Mouse (Mus musculus) induced T-regulatory cell, adult 2 months (primary cell): ENCODE measurements around the gene Runx3.
"Not testable (repeated sequence)": the region's sequence is repeated elsewhere in the genome, so short reads cannot be mapped to it uniquely, and the experiment has no call there.

Source experiments
- DNase-seq: peaks from one replicate; pipeline ENCODE4 v3.0.0-alpha.2; 2012; ENCODE audit warnings: low read depth

Gene Runx3

DNA sequence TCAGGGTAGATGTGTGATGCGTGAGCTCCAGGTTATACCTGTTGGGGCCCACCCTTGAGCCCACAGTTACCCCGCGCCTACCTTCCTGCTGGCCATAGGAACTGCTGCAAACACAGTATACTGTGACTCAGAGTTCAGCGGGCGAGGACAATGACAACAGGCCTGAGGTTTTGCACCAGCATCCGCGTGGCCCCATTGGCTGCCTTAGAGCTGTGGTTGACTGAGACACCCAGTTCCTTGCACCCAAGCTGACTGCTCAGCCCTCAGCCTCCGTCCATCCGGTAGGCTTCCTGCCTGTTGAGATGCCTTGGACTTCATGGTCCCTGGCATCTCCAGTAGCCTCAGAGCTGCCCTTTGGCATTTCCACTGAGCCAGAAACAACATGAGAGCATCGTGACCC is 48.6 kb downstream of the Runx3 start:
- peak; percentile 45 for DNase-seq

DNA sequence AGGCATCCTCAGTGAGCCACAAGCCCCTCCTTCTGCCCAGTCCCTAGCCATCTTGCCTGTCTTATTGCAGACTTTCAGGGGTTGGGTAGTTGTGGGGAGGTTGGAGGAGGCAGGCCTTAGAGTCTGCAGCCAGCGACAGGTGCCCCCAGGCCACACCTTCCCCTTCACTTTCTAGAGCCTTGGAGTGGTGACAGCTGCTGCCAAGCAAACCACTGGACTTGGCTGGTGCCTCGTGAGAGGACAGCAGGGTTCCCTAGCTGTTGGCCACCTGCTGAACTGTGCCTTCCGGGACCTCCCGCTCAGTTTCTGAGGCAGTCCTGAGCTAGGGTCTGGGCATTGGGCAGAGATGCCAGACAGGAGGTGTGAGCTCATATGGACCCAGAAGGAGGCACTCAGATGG is 49.0 kb downstream of the Runx3 start:
- no peak for DNase-seq

DNA sequence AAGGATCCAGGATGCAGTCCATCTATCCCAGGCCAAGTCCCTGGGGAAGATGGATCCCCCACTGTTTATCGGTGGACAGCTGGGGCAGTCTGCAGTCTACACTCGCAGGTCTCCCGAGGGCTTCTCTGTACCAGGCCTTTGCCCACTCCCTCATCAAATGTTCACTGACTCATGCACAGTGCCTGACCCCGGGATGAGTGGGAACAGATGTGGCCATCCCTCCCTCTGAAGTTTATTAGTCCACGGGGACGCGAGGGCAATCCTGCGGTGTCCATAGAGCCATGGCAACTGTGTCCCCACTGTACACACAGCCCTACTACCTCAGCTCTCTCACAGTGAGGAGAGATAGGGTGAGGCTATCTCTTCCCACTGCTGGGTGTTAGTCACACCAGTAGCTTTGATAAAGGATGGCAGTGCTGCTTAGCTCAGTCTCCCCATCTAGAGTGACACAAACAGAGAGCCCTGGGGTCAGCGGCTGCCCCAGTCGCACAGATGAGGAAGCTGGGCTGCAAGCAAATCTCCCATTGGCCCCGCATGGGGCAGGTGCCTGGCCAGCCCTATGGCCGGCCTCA is 50.9 kb downstream of the Runx3 start:
- no peak for DNase-seq

DNA sequence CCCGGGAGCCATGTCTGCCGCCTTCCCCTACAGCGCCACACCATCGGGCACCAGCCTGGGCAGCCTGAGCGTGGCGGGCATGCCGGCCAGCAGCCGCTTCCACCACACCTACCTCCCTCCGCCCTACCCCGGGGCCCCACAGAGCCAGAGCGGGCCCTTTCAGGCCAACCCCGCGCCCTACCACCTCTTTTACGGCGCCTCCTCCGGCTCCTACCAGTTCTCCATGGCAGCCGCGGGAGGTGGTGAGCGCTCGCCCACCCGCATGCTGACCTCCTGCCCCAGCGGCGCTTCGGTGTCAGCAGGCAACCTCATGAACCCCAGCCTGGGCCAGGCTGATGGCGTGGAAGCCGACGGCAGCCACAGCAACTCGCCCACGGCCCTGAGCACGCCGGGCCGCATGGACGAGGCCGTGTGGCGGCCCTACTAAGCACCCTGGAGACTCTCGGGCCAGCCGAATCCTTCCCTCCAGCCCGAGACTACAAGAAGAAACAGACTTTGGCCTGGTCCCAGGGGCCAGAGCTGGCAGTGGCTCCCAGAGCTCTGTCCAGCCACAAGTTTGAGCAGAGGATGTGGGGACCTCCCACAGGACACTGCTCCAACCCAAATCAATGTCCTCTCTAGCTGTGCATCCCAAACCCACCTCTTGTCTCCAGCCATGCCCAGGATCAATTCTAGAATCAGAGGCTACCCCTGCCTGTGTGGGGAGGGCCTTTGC is 55.1 kb downstream of the Runx3 start:
- no peak for DNase-seq

DNA sequence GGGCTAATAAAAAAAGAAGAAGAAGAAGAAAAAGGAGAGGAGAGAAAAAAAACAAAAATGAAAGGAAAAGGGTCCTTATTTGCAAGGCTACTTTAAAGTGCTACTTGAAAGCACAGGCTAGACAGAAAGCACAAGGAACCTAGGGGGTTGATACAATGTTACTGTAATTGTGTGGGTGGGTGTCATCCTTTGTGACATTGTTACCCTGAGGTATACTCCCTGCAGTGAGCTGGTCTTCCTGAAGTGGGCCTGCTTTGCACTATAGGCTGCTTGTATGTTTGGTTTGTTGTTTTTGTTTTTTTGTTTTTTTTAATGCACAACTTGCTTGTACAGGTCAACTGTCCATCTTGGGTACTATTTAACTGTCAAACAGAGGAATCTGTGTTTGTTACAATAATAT is 57.1 kb downstream of the Runx3 start:
- peak; percentile 29 for DNase-seq

DNA sequence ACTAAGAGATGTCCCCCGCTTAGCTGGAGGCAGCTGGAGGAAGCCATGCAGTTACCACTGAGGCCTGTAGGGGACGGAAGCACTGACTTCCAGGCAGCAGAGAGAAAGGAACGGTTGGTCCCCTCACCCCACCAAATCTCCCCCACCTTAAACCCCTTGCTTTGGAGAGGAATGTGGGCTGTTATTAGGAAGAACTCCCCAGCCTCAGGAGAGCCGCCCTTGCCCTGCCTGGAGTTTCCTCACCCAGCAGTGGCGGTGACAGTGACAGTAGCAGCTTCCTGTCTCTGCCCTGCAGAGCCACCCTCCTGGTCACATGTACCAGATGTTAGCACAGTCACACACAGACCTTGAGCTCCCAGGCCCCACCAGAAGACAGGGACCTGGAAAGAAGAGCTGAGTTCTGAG is 58.6 kb downstream of the Runx3 start:
- peak; percentile 75 for DNase-seq

DNA sequence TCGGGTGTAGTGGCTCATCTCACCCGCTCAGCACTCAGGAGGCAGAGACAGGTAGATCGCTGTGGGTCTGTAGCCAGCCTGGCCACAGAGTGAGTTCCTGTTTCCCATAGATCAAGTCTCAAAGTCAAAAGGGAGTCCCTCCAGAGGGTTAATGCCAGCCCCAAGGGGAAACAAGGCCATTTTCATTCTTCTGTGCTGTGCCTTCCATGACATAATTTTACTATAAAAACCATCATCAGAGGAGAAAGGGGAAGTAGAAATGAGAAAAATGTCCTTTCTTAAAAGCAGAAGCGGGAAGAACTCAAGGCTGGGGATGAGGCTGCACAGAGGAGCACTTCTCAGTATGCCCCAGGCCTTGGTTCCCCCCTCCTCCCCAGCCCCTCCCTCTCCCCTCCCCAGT is 61.4 kb downstream of the Runx3 start:
- DNase-seq, result no peak

DNA sequence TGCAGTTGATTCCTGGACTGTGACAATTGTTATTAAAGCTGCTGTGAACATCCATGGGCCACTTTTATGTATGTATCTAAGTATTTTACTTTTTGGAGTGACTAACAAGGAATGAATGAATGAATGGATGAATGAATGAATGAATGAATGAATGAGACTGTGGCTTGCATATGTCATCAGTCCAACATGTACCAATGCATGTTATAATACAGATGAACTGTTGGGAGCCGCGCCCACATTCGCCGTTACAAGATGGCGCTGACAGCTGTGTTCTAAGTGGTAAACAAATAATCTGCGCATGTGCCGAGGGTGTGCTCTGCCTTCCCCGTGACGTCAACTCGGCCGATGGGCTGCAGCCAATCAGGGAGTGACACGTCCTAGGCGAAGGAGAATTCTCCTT is 63.8 kb downstream of the Runx3 start:
- DNase-seq, result not testable (repeated sequence)

DNA sequence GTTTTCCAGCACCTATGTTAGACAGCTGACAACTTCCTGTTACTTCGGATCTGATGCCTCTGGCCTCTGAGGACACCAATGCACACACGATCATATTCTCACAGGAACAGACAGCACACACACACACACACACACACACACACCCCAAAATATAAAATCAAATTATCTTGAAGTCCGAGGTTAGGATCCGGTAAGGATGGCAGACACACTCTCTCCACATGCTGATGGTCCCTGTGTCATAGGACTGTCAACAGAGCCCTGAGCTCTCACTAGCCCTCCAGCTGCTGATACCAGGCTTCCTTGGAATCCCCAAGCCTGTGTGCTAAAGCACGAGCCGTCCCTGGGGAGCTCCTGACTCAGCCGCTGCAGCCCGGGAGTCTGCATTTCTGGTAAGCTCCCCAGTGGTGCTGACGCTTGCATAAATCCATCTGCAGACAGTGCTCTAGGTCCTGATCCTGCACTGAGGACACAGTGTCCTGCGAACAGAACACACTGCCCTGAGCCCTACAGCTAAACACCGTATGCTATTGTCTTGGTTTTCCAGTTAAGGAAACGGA is 69.1 kb downstream of the Runx3 start:
- DNase-seq, result no peak

DNA sequence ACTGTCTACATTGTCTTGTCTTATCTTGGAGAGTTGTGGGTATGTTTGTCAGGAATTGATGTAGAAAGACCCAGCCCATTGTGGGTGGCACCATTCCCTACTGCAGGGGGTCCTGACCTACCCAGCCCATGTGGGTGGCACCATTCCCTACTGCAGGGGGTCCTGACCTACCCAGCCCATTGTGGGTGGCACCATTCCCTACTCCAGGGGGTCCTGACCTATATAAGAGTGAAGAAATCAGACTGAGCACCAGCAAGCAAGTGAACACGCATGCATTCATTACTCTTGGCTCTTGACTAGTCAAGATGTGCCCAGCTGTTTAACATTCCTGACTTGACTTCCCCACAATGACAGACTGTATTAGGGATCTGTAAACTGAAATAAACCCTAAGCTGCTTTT is 69.9 kb downstream of the Runx3 start:
- no peak for DNase-seq

DNA sequence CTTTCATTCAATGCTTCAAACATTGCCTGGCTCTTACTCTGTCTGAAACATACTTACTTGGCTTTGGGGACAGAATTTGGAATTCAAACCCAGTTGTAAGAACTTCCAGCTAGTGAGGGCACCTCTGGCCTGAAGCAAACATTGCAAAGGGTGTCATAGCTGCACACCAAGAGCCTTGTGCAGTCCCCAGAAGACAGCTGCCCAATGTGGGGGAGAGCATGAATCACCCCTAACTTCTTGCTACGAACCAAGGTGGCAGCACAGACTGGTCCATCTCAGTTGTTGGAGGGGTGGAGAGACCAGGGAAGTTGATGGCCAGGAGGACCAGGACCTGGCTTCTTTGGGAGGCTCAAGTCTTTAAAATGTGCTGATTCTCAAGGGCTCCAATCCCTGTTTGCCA is 70.7 kb downstream of the Runx3 start:
- no peak for DNase-seq

DNA sequence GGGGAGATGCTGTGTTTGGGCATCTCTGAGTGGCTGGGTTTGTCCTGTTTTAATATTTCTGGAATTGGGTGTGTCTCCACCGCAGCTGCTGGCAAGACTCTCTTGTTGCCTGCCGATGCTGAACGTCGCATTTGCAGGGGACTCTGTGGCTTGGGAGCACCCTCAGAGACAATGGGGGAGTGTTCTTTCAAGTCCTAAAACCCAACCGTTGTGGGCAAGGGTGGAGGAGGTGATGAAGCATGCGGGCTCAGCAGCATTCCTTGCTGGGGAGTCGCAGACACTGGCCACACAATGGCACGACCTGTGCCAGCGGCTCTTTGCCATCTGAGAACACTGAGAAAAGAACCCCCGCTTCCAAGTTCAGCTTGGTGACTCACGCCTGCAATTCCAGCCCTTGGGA is 71.2 kb downstream of the Runx3 start:
- no peak for DNase-seq

DNA sequence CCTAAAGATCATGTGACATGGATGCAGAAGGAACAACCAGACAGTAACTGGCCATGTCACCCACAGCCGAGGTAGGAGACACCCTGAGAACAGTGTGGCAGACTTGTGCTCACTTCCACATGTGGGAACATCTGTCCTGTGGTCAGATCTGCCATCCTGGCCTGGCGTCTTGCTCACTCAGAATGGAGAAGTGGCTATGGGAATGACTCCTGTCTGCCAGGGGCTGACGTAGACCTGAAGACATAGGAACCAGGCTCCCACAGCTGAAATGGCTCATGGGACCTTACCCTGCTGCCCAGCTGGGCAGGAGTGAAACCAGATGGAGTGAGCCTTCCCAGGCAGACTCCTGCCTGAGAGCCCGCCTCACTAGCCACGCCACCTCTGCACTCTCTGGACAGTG is 72.4 kb downstream of the Runx3 start:
- no peak for DNase-seq

DNA sequence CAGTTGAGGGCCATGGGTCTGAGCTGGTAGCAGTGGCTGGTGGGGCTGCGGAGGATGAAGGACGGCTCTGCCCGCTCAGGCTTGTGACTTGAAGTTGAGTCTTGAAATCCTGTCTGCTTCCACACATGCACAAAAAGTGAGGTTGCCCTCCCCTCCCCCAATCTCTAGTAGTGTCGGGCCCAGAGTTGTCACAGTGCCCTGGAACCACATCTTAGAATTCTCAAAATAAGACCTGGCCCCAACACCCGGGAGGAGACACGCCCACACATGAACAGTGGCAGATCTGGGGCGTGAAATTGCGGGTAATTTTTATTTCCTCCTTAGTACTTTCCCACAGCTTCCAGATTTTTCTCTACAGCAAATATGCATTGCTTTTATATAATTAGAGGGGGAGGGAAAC is 77.4 kb downstream of the Runx3 start:
- DNase-seq, result peak; percentile 73

DNA sequence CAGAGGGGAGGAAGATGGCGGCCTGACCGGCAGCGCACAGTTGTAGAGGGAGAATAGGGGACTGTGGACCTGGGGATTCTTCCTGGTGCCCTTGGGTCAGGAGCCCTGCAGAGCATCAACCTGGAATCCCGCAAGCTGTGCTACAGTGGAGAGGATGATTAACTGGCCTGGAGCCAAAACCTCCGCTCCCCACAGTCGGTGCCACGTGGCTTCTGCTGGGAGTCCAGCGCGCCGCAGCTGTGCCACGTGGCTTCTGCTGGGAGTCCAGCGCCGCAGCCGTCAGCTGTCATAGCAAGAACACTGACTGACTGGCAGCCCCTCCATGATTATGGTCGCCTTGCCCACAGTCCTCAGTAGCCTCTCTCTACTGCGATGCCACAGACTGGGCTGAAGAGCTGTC is 81.3 kb downstream of the Runx3 start:
- DNase-seq, result no peak

DNA sequence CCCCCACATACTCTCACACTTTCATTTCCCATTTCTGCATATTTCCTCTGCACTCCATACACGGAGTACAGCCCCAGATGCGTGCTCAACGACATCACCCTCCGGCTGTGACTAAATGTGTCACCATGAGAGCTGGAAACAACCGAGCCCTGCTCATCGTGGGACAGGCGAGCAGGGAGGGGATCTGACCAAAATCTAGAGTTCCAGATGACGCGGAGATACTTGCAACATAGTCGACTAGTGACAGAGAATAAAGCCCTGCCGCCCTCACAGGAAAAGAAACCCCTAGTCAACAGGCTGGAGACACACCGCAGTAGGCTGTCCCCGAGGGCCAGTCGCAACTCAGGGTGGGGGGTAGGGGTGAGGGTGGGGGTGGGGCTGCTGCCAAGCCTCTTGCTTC is 82.8 kb downstream of the Runx3 start:
- peak; percentile 94 for DNase-seq

DNA sequence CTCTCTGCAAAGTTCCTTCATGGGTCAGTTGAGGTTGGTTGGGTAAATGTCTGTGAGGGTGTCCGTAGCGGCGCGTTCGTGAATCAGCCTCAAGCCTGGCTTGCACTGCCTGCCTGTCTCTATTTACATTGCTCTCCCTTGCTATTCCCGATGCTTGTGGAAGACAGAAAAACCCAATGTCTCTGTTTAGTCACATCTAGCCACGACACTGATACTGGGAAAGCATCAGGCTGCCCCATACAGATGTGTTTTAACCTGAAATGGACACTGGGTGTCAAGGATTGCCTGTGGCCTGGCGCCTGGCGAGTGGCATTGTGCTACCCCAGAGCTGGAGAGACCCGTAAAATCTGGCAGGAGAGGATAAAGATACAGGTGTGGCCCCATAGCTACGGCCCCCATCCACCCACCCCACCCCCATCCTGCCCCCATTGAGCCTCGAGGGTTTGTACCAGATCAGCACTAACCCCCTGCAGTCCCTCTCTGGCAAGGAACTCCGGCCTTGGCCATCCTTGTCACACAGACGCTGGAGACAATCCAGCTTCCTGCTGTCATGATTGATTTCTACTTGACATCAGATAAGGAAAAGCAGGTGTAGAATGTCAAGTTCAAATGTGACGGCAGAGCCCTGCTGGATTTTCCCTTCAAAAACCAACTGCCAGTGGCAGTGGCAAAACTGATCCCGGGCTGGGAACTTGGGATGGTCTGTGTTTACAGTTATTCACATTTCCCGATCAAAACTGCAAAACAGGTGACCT is 83.5 kb downstream of the Runx3 start:
- peak; percentile 69 for DNase-seq

DNA sequence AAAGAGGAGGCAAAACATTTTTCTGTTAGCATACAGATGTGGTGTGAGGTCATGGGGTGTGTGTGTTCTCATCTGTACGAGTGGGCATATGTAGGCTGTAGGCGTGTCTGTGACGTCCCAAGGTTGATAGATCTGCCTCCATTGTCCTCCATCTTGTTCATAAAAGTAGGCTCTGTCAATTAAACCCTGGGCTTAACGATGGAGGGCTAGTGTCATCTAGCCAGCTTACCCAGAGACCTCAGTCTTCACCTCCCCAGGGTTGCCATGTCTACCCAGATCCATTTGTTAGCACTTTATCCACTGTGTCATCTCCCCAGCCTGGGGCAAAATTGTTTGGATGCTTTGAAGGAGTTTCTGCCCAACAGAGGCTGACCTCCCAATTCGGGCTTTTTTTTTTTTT is 84.2 kb downstream of the Runx3 start:
- no peak for DNase-seq

DNA sequence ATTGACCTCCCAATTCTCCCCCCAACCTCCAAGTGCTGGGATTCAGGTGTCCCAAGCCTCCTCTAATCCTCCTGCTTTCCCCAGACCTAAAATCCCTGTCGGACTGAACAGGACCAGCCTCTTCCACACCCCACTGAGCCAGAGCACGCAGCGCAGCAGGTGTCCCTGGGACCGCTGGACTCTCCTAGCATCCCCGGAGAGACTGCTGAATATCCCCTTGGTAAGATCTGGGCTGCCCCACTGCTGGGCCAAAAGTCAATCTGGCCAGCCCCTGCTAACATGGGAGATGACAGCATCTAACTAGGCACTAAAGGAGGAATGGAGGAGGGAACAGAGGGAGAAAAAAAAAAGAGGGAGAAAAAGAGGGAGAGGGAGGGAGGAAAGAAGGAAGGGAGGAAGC is 84.8 kb downstream of the Runx3 start:
- no peak for DNase-seq

DNA sequence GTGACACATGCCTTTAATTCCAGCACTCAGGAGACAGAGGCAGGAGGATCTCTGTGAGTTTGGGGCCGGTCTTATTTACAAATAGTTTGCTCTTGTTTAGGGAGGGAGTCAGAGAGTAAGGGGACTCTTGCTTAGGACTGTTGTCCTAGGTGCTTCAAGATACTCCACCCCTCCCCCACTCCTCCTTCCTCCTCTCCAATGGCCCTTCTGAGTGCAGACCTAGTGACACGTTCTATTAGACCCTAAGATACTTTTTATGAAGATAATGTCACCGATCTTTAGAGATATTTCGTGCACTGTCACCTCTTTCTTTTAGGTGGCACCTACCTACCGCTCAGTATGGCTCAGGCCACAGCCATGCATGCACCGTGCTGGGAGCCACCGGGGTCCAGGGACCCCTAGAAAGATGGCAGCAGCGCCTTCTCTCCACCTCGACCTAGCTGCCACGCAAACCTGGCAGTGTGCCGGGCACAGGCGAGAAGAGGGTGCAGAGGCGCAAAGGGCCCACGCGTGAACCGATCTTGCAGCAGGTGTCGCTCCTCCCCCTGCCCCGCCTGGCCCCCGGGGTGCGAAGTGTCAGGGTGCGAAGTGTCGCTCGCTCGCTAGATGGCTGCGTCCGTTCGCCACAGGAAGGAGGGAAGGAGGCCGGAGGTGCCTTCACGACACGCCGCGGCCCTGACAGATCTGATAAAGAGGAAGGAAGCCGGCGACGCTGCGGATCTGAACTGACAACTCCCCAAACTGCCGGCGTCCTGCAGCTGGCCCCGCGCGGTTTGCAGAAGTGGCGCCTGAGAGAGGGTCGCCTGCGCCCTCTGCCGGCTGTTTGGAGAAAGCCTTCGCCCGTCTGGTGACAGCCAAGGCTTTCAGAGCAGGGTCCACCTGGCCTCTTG is 85.5 kb downstream of the Runx3 start:
- DNase-seq, result peak; percentile 97

DNA sequence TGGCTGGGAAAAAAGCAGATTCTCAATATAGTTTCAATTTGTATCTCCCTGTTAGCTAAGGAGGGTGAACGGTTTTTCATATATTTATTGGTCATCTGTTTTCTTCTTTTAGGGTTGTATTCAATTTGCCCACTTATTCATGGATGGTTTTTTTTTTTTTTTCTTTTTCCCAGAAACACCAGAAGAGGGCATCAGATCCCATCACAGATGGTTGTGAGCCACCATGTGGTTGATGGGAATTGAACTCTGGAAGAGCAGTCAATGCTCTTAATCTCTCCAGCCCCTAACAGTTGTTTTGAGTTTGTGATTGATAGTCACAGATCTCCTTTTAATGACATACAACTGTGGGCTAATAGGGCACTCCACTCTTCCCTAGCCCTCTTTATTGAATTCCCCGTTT is 89.4 kb downstream of the Runx3 start:
- no peak for DNase-seq

DNA sequence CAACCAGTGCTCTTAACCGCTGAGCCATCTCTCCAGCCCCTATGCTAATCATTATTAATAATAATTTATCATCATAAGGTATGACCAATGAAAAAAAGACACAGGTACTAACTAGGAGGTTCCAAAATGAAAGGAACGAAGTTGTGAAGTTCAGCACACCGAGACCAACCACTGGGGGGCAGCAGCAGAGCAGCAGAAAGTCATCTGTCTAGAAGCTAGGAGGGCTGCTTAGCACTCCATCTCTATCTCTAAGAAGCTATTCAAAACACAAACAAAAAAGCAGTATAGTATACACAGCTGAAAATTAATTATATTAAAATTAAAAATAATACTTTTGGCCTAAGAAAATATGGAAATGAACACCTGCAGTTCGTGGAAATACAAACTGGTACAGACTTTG is 99.2 kb downstream of the Runx3 start:
- DNase-seq, result peak; percentile 85
